Mouse (Mus musculus): ENCODE results near the gene Htra2. TPM values are rescaled to one million over a fixed set of nuclear protein-coding genes. Genes with fewer than 3 reads are reported as not detected.

Gene Htra2
- total RNA-seq, 2 experiments from 2014 or later = 16.7 to 18.3 TPM

DNA sequence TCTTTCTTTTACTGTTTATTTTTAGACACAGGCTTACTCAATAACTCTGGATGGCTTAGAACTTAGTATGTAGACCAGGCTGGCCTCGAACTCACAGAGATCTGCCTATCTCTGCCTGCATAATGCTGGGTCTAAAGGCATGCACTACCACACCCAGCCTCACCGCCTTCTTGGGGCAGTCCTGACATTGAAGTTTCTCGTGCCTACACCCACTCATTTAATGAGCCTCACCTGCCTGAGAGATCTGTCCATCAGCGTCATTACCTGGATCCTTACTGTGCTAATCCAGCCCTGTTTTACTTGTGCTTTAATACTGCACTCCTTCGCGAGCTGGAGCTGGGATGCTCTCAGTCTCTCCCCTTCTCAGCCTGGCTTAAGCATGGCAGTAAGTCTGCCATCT is 43.3 kb downstream of the Htra2 start:
- intact Hi-C loops (cut with DNase I) = no loop called here
- no peak for DNase-seq

DNA sequence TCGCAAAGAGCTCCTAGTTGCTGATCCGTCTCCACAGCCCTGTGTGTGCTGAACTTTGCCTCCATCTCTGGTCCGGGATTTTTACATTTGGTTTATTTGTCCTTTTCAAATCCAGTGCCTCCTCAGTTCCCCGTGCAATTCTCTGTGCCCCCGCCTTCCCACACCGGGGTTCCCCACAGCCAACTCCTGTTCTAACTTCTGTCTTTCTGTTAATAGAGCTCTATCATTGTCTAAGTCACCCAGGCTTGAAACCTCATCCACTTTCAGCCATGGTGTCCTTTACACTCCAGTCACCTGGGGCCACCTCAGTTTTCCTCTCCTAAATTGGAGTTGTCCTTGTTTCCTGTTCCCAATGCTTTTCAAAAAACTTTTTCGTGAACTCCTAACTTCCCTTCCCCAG is 43.8 kb downstream of the Htra2 start:
- intact Hi-C loops (cut with DNase I) = no loop called here
- DNase-seq = no peak

GRCm38 (mm10) chr6:83010010-83010409 is 45.1 kb downstream of the Htra2 start:
- DNase-seq = no peak
- intact Hi-C loops (cut with DNase I) = no loop called here

DNA sequence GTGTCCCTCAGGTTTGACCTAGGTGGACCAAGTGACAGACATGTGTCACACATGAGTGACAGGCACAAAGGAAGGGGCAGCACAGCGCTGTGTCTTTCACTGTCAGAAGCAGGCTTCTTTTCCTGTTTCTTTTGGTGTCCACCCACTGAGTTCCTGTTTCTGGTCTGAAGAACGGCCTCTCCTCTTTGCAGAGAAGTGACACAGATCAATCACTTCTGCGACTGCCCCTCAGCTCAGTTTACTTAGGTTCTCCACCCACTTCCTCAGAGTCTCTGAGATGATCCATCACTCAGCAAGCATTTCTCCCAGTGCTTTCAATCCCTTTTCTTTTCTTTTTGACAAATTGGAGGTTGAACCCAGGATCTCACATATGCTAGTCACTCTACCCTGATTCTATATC is 46.4 kb downstream of the Htra2 start:
- DNase-seq = no peak
- intact Hi-C loops (cut with DNase I) = no loop called here

- intact Hi-C loops (cut with DNase I) = no loop called here
- DNase-seq = no peak
Observed at GRCm38 (mm10) chr6:83006114-83006513, 49.0 kb downstream of the Htra2 start.

DNA sequence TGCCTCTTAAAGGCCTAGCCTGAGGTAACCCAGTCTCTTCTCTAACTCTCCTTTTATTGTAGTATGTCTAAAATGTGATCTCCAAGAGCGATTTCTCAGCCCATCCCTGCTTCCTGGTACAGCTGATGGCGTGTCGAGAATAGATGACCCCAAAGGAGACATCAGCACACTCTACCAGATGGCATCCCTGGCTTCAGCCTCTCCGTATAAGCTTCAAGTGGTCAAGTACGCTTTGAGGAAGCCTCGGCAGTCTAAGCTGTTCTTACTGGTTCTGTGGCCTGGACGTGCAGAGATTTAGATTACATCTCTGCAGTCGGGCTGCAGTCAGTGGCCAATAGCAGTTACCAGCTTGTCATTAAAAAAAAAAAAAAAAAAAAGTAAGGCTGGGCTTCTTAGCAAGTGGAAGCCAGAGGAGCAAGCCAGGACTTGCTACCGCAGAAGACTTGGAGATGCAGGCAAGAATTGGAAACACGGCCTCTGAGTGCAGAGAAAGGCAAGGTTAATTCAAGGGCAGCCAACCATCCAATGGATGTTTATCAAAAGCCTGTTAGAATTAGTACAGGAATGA is 49.5 kb downstream of the Htra2 start:
- intact Hi-C loops (cut with DNase I) = no loop called here
- no peak for DNase-seq

GRCm38 (mm10) chr6:83004872-83005271 is 50.2 kb downstream of the Htra2 start:
- intact Hi-C loops (cut with DNase I) = no loop called here
- DNase-seq = no peak

DNA sequence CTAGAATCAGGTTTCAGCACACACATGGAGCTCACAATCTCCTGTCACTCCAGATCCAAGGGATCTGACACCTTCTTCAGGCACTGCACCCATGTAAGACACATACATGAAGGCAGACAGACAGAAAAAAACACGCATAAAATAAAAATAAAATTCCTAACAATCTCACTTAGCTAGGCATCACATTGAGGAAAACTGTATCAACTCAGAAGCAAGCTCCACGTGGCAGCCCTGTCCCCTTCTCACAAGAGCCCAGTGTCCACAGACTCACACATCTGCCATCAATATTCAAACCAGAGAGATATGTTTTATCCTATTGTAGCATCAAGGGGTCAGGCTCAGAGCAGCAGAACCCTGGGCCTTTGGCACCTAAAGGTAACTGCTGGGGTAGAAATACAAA is 50.8 kb downstream of the Htra2 start:
- DNase-seq = no peak
- intact Hi-C loops (cut with DNase I) = no loop called here

DNA sequence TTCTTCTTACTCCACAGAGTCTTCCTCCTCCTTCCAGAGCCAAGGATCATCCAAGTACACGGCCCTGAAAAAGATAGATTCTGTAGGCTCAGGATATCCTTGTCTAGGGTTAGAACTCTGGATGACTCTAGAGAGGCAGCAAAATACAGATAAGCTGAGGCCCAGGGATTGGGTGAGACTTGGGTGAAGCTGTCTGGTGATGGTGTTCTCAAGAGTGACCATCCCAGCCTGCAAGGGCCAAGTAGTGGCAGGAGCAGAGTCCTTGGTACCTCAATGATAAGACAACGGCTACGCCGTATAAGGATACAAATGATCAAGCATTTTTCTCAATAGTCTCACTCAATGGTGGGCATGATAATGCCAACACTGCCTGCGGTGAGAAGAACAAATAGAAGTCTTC is 51.2 kb downstream of the Htra2 start:
- intact Hi-C loops (cut with DNase I) = no loop called here
- DNase-seq = no peak

DNA sequence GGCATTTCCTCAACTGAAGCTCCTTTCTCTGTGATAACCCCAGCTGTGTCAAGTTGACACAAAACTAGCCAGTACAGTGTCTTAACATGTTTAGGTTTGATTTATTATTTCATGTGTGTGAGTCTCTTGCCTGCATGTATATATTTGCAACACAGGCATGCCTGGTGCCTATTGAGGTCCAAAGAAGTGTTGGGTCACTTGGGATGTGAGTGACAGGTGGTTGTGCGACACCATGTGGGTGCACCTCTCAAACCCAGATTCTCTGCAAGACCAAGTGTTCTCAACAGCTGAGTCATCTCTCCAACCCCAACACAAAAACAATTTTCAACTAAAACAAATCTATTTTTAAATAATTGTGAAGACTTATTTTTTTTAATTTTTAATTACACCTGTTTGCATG is 52.0 kb downstream of the Htra2 start:
- intact Hi-C loops (cut with DNase I) = no loop called here

More for the DNA sequence above, 52.0 kb downstream of the Htra2 start:
- no peak for DNase-seq

Small RNA genes lying within 50 kb of the gene (microRNA-seq; reads per million reads assigned to microRNA genes)
- gene Mir3470a = 0 reads per million in 2 experiments
- gene Mir7040 = 0 to 0.74 reads per million in 2 experiments

Other genes with a start within 250 kb of the Htra2 start
- under 1 TPM; 0.10 to 0.15 TPM for gene Sema4f, start 115.5 kb downstream of the Htra2 start, total RNA-seq (2021)
- not detected for gene M1ap, start 108.4 kb downstream of the Htra2 start, total RNA-seq (2021)
- 1 to 10 TPM; 2.4 to 2.5 TPM for gene Dok1, start 21.8 kb downstream of the Htra2 start, total RNA-seq (2021)
- 1 to 10 TPM; 2.9 to 3.1 TPM for gene Loxl3, start 21.1 kb downstream of the Htra2 start, total RNA-seq (2021)
- 10 to 100 TPM; 82.8 to 88.8 TPM for gene Aup1, start 752 bp downstream of the Htra2 start, total RNA-seq (2021)
- gene Dqx1, start 2.6 kb upstream of the Htra2 start, total RNA-seq (2021) = under 1 TPM; 0.26 to 0.32 TPM
- gene Tlx2, start 15.0 kb upstream of the Htra2 start, total RNA-seq (2021) = not detected
- gene Pcgf1, start 22.6 kb upstream of the Htra2 start, total RNA-seq (2021) = 1 to 10 TPM; 4.5 to 7.4 TPM
- gene Lbx2, start 31.1 kb upstream of the Htra2 start, total RNA-seq (2021) = under 1 TPM in 1 of 2 experiments, not detected in 1; 0.56 TPM
- 1 to 10 TPM; 1.2 to 3.1 TPM for gene Ccdc142, start 46.3 kb upstream of the Htra2 start, total RNA-seq (2021)
- 1 to 10 TPM in 1 of 2 experiments, under 1 TPM in 1; 0.69 to 1.0 TPM for gene Gm42688, start 46.3 kb upstream of the Htra2 start, total RNA-seq (2021)
- gene Mrpl53, start 53.8 kb upstream of the Htra2 start, total RNA-seq (2021) = 100 to 1,000 TPM in 1 of 2 experiments, 10 to 100 TPM in 1; 91.0 to 103 TPM
- 1 to 10 TPM; 4.4 to 4.5 TPM for gene Mogs, start 60.2 kb upstream of the Htra2 start, total RNA-seq (2021)
- 10 to 100 TPM; 35.4 to 35.8 TPM for gene Wbp1, start 66.3 kb upstream of the Htra2 start, total RNA-seq (2021)
- gene Ino80b, start 70.2 kb upstream of the Htra2 start, total RNA-seq (2021) = 10 to 100 TPM; 14.3 to 14.5 TPM
- gene Rtkn, start 80.2 kb upstream of the Htra2 start, total RNA-seq (2021) = 10 to 100 TPM; 11.3 to 13.8 TPM
- gene Wdr54, start 101.1 kb upstream of the Htra2 start, total RNA-seq (2021) = 1 to 10 TPM in 1 of 2 experiments, under 1 TPM in 1; 0.92 to 1.3 TPM
- gene 1700003E16Rik, start 101.1 kb upstream of the Htra2 start, total RNA-seq (2021) = under 1 TPM in 1 of 2 experiments, not detected in 1; 0.13 TPM
- gene Dctn1, start 110.6 kb upstream of the Htra2 start, total RNA-seq (2021) = 100 to 1,000 TPM; 128 to 135 TPM
- gene Slc4a5, start 164.6 kb upstream of the Htra2 start, total RNA-seq (2021) = not detected

Data from gastrocnemius, postnatal 36 days (tissue).